Mouse (Mus musculus): ENCODE measurements at regions not wholly inside any gene's neighbourhood (a gene's known extent, or its start where the extent isn't known, plus 50 kb on each side); places are given as distances from the start of the nearest gene placed in this dataset.

DNA sequence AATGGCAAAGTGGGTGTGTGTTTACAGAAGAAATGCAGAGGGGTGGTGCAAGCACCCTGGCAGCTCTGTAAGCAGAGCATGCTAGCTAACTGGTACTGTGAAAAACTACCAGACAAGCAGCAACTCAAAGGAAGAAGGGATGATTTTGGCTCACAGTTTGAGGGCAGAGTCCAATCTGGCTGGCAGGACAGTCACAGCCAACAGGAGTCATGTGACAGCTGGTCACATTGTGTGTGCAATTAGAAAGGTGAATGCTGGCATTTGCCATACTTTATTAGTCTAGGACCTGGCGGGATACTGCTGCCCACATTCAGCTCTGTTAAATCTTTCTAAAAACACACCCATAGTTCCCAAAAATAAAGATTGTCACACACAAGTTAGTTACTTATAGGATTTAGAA is 566.4 kb downstream of the Hs3st4 start:
- TF ChIP-seq POLR2A (IDR thresholded peaks at IDR 0.05; ENCODE audit: low read depth, low read length) (no peak), CTCF (IDR thresholded peaks at IDR 0.05; ENCODE audit: borderline replicate concordance, insufficient read depth, low read length) (no peak)
